Mouse (Mus musculus) retina, embryonic 14.5 days (tissue): ENCODE data around the gene Kcnd3.

Source experiments
- DNase-seq: peaks from one replicate; pipeline ENCODE4 v3.0.0-alpha.2; 2015; ENCODE audit warnings: low spot score

The Kcnd3 gene

GRCm38 (mm10) chr3:105655031-105655585 is 203.0 kb downstream of the Kcnd3 start:
- no peak for DNase-seq

GRCm38 (mm10) chr3:105660530-105660929 is 208.4 kb downstream of the Kcnd3 start:
- no peak for DNase-seq

- DNase-seq: no peak
These were observed 210.9 kb downstream of the Kcnd3 start for GRCm38 (mm10) chr3:105663043-105663442.

GRCm38 (mm10) chr3:105665105-105665765 is 213.1 kb downstream of the Kcnd3 start:
- no peak for DNase-seq

- no peak for DNase-seq
These were observed 214.9 kb downstream of the Kcnd3 start for GRCm38 (mm10) chr3:105666996-105667523.

- no peak for DNase-seq
These were observed 216.0 kb downstream of the Kcnd3 start for GRCm38 (mm10) chr3:105668161-105668560.

- DNase-seq: no peak
These were observed 217.6 kb downstream of the Kcnd3 start for GRCm38 (mm10) chr3:105669776-105670175.

- DNase-seq: no peak
These were observed 218.7 kb downstream of the Kcnd3 start for GRCm38 (mm10) chr3:105670801-105671200.

GRCm38 (mm10) chr3:105674595-105675218 is 222.6 kb downstream of the Kcnd3 start:
- peak; percentile 90 for DNase-seq

GRCm38 (mm10) chr3:105675932-105676331 is 223.8 kb downstream of the Kcnd3 start:
- DNase-seq: no peak

GRCm38 (mm10) chr3:105680346-105680745 is 228.2 kb downstream of the Kcnd3 start:
- DNase-seq: no peak

- no peak for DNase-seq
These were observed 234.5 kb downstream of the Kcnd3 start for GRCm38 (mm10) chr3:105686394-105687323.

GRCm38 (mm10) chr3:105687324-105688060 is 235.4 kb downstream of the Kcnd3 start, which contains the start of gene Ddx20:
Gene Ddx20 (minus strand): TSS chr3:105687574.
- DNase-seq: peak; percentile 98

GRCm38 (mm10) chr3:105688536-105688935 is 236.4 kb downstream of the Kcnd3 start:
- DNase-seq: no peak

GRCm38 (mm10) chr3:105693327-105694080 is 241.4 kb downstream of the Kcnd3 start:
- no peak for DNase-seq

GRCm38 (mm10) chr3:105695476-105696386 is 243.6 kb downstream of the Kcnd3 start:
- DNase-seq: peak; percentile 71

- no peak for DNase-seq
These were observed 244.4 kb downstream of the Kcnd3 start for GRCm38 (mm10) chr3:105696387-105697147.

- DNase-seq: no peak
These were observed 245.0 kb downstream of the Kcnd3 start for GRCm38 (mm10) chr3:105697148-105697441.

- DNase-seq: no peak
These were observed 246.2 kb downstream of the Kcnd3 start for GRCm38 (mm10) chr3:105698311-105698710.
